Mouse (Mus musculus) liver, embryonic 14.5 days (tissue): ENCODE measurements around the gene Ifnz.
"Not testable (repeated sequence)": the region's sequence is repeated elsewhere in the genome, so short reads cannot be mapped to it uniquely, and the experiment has no call there.

Experiments
- CTCF ChIP-seq: IDR thresholded peaks from 2 replicates; pipeline ENCODE4 v1.5.1; 2016; ENCODE audit warnings: antibody characterized with exemption, low read depth, control low read depth
- EP300 ChIP-seq: IDR thresholded peaks from 2 replicates; pipeline ENCODE4 v1.6.1; 2016; ENCODE audit warnings: antibody characterized with exemption, low read depth

DNA sequence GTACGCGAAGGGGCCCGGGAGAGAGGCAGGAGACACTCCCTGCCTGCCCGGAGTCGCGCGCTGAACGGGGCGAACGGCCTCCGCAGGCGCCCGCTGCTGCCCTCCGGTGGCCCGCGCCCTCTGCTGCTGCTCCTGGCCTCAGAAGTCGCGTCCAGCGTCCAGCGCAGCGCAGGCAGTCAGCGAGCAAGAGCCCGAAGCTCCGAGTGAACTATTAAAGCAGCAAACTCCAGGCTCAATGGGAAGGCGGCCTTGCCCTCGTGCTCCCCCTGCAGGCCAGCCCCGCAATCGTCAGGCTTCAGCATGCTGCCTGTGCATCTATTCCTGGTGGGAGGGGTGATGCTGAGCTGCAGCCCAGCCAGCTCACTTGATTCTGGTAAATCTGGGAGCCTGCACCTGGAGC is 9.3 kb downstream of the Ifnz start, which contains the start of gene Gm13278:
- TF ChIP-seq CTCF, EP300: not testable (repeated sequence)
